8 mouse cellular contexts compared by ENCODE assay signal in the genomic region with DNA sequence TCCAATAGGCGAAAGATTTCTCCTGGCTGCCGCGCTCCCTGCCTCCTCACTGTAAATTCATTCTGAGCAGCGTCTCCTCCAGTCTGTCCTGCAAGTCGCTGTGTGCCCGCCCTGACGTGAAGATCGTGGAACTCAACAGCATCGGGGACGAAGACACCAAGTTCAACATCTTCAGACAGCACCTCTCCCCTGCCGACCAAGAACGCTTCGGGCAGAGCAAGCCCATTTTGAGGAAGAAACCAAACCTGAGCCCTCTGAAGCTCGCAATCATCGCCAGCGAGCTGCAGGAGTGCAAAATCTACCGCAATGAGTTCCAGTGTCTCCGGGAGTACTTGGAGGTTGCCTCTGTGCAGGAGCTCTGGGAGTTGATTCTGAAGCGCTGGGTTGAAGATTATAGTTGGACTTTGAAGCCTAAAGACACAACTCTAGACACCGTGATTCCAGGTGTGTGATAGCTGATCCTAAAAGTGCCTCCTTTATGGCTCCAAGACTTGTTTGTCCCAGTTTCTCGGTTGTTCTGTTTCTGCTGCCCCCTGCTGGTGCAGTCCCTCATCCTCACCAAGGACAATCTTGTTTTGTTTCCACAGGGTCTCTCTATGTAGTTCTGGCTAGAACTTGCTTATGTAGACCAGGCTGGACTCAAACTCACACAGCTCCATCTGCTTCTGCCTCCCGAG. TPM values are rescaled to one million over a fixed set of nuclear protein-coding genes. Genes with fewer than 3 reads are reported as not detected.
DNase-seq lines count a peak whose midpoint lies in the region; ATAC-seq and TF ChIP-seq lines count a peak whose summit lies in the region.

No protein-coding gene starts in this region.

- peaks cover 25% of the 10 kb centered on the region for H3K27me3 ChIP-seq in E14TG2a.4 (ENCODE audit: insufficient read depth, low read length)
- no peaks in the 10 kb centered on the region for H3K27me3 ChIP-seq in forebrain, embryonic 11.5 days (ENCODE audit: control insufficient read depth, insufficient read depth, low read length)
- no peaks in the 10 kb centered on the region for H3K27me3 ChIP-seq in heart, embryonic 16.5 days (ENCODE audit: control insufficient read depth, insufficient read depth, low read length)
- H3K27me3 ChIP-seq in liver, embryonic 14.5 days (ENCODE audit: control insufficient read depth, insufficient read depth, low read length): no peaks in the 10 kb centered on the region
- H3K27me3 ChIP-seq in neural tube, embryonic 11.5 days (ENCODE audit: control insufficient read depth, insufficient read depth, low read length): no peaks in the 10 kb centered on the region
- H3K27me3 ChIP-seq in stomach, embryonic 16.5 days (ENCODE audit: control insufficient read depth, insufficient read depth, low read length): no peaks in the 10 kb centered on the region

- peak; percentile 51 for ATAC-seq in forebrain, embryonic 11.5 days (replicated peaks; ENCODE audit: low FRiP score)
- ATAC-seq in heart, embryonic 16.5 days (replicated peaks; ENCODE audit: extremely low read depth, insufficient read depth, low FRiP score): no peak
- ATAC-seq in liver, embryonic 14.5 days (ENCODE audit: insufficient read depth): 0 out of 2 replicates have a peak, but pooled peaks have one; percentile 10
- ATAC-seq in neural tube, embryonic 11.5 days (ENCODE audit: insufficient read depth, low FRiP score, low TSS enrichment): peak; percentile 36; the same call in 1 of the 2 replicates
- ATAC-seq in stomach, embryonic 16.5 days (ENCODE audit: insufficient read depth, low FRiP score): peak; percentile 41; the same call in 1 of the 2 replicates

- H3K4me2 ChIP-seq in forebrain, embryonic 11.5 days (ENCODE audit: low read depth, low read length, severe bottlenecking): peak overlapping the region; percentile 67
- H3K4me2 ChIP-seq in heart, embryonic 16.5 days (ENCODE audit: low read depth, low read length): peak overlapping the region; percentile 74
- peak overlapping the region; percentile 61 for H3K4me2 ChIP-seq in liver, embryonic 14.5 days (ENCODE audit: low read depth)
- peak overlapping the region; percentile 56 for H3K4me2 ChIP-seq in neural tube, embryonic 11.5 days (ENCODE audit: low read depth)
- peak overlapping the region; percentile 79 for H3K4me2 ChIP-seq in stomach, embryonic 16.5 days (ENCODE audit: low read depth, low read length)

- WGBS in forebrain, embryonic 11.5 days: 14% methylated on average over 22 of the region's 22 CpGs
- WGBS in heart, embryonic 16.5 days: 8% methylated on average over 22 of the region's 22 CpGs
- WGBS in liver, embryonic 14.5 days (ENCODE audit: insufficient replicate concordance): 10% methylated on average over 22 of the region's 22 CpGs
- WGBS in neural tube, embryonic 11.5 days: 13% methylated on average over 22 of the region's 22 CpGs
- WGBS in stomach, embryonic 16.5 days: 8% methylated on average over 22 of the region's 22 CpGs

- TF ChIP-seq EP300 in liver, embryonic 14.5 days (IDR thresholded peaks at IDR 0.05; ENCODE audit: low read depth): no peak

- peak overlapping the region; percentile 71 for H3K9ac ChIP-seq in forebrain, embryonic 11.5 days (ENCODE audit: low read length)
- peak overlapping the region; percentile 76 for H3K9ac ChIP-seq in heart, embryonic 16.5 days (ENCODE audit: low read length)
- H3K9ac ChIP-seq in liver, embryonic 14.5 days (replicated peaks): 0 out of 2 replicates have a peak overlapping the region, but pooled peaks have one; percentile 1
- peak overlapping the region; percentile 44; the same call in 1 of the 2 replicates for H3K9ac ChIP-seq in neural tube, embryonic 11.5 days (ENCODE audit: low read length)
- H3K9ac ChIP-seq in stomach, embryonic 16.5 days (ENCODE audit: low read length): peak overlapping the region; percentile 78

- peak; percentile 82 for TF ChIP-seq CTCF in E14TG2a.4 (conservative IDR thresholded peaks at IDR 0.05; ENCODE audit: low read length)
- TF ChIP-seq CTCF in liver, embryonic 14.5 days (IDR thresholded peaks at IDR 0.05; ENCODE audit: low read depth): peak; percentile 84

- H3K27ac ChIP-seq in forebrain, embryonic 11.5 days (ENCODE audit: low read depth, low read length): no peak overlapping the region
- H3K27ac ChIP-seq in heart, embryonic 16.5 days (ENCODE audit: low read length): no peak overlapping the region
- H3K27ac ChIP-seq in liver, embryonic 14.5 days: no peak overlapping the region
- H3K27ac ChIP-seq in neural tube, embryonic 11.5 days (ENCODE audit: low read depth, low read length): no peak overlapping the region
- peak overlapping the region; percentile 66; the same call in 1 of the 2 replicates for H3K27ac ChIP-seq in stomach, embryonic 16.5 days (ENCODE audit: low read length)

- no peaks in the 10 kb centered on the region for H3K9me3 ChIP-seq in E14TG2a.4 (ENCODE audit: low read length)
- no peaks in the 10 kb centered on the region for H3K9me3 ChIP-seq in forebrain, embryonic 11.5 days (ENCODE audit: control insufficient read depth, low read length)
- H3K9me3 ChIP-seq in heart, embryonic 16.5 days (replicated peaks; ENCODE audit: control insufficient read depth, low read length): no peaks in the 10 kb centered on the region
- H3K9me3 ChIP-seq in liver, embryonic 14.5 days (ENCODE audit: control insufficient read depth, low read length): no peaks in the 10 kb centered on the region
- H3K9me3 ChIP-seq in neural tube, embryonic 11.5 days (ENCODE audit: control insufficient read depth, low read length): no peaks in the 10 kb centered on the region
- no peaks in the 10 kb centered on the region for H3K9me3 ChIP-seq in stomach, embryonic 16.5 days (replicated peaks; ENCODE audit: control insufficient read depth, low read length)

- H3K4me1 ChIP-seq in E14TG2a.4 (replicated peaks; ENCODE audit: low read depth, low read length): peaks cover 39% of the 10 kb centered on the region
- 0 out of 2 replicates have a peak, but pooled peaks cover 2% of the 10 kb centered on the region for H3K4me1 ChIP-seq in forebrain, embryonic 11.5 days (replicated peaks; ENCODE audit: control insufficient read depth, insufficient read depth, low read length)
- peaks cover 11% of the 10 kb centered on the region; the same call in 1 of the 2 replicates for H3K4me1 ChIP-seq in heart, embryonic 16.5 days (ENCODE audit: control insufficient read depth, insufficient read depth, low read length)
- H3K4me1 ChIP-seq in liver, embryonic 14.5 days (replicated peaks; ENCODE audit: control insufficient read depth in 2 of 2, insufficient read depth in 2 of 2, low read length in 1 of 2): peaks cover 0 to 11% of the 10 kb centered on the region in 2 experiments; a peak in 2 of 4 replicates
- no peaks in the 10 kb centered on the region for H3K4me1 ChIP-seq in neural tube, embryonic 11.5 days (ENCODE audit: control insufficient read depth, insufficient read depth, low read length)
- peaks cover 8% of the 10 kb centered on the region for H3K4me1 ChIP-seq in stomach, embryonic 16.5 days (ENCODE audit: control insufficient read depth, insufficient read depth, low read length)

- H3K4me3 ChIP-seq in E14TG2a.4 (replicated peaks; ENCODE audit: low read length): peak overlapping the region; percentile 68
- peak overlapping the region; percentile 37 for H3K4me3 ChIP-seq in forebrain, embryonic 11.5 days (ENCODE audit: low read depth, low read length)
- peak overlapping the region; percentile 65 for H3K4me3 ChIP-seq in heart, embryonic 16.5 days (ENCODE audit: low read length)
- H3K4me3 ChIP-seq in liver, embryonic 14.5 days (ENCODE audit: insufficient read depth in 1 of 2, low read depth in 2 of 2, low read length in 2 of 2): peak overlapping the region; percentile 34 to 54
- H3K4me3 ChIP-seq in neural tube, embryonic 11.5 days (ENCODE audit: low read depth, low read length): peak overlapping the region; percentile 35
- peak overlapping the region; percentile 57 for H3K4me3 ChIP-seq in stomach, embryonic 16.5 days (replicated peaks; ENCODE audit: low read length)

- no peaks in the 10 kb centered on the region for H3K36me3 ChIP-seq in E14TG2a.4 (ENCODE audit: insufficient read depth, low read length)
- H3K36me3 ChIP-seq in forebrain, embryonic 11.5 days (ENCODE audit: control insufficient read depth, insufficient read depth, low read length): no peaks in the 10 kb centered on the region
- H3K36me3 ChIP-seq in heart, embryonic 16.5 days (ENCODE audit: control insufficient read depth, insufficient read depth): no peaks in the 10 kb centered on the region
- no peaks in the 10 kb centered on the region for H3K36me3 ChIP-seq in liver, embryonic 14.5 days (replicated peaks; ENCODE audit: control insufficient read depth, insufficient read depth, low read depth)
- no peaks in the 10 kb centered on the region for H3K36me3 ChIP-seq in neural tube, embryonic 11.5 days (ENCODE audit: control insufficient read depth, insufficient read depth, low read length)
- H3K36me3 ChIP-seq in stomach, embryonic 16.5 days (ENCODE audit: control insufficient read depth, insufficient read depth, low read length): no peaks in the 10 kb centered on the region

- DNase-seq in c-Kit-positive CD71-positive TER-119-negative erythroid progenitor cells, embryonic 14.5 days (ENCODE audit: low read depth): peak; percentile 67
- DNase-seq in forebrain, embryonic 11.5 days (ENCODE audit: low spot score): peak; percentile 92
- DNase-seq in kidney, postnatal 25 days: peak; percentile 85 to 95
- peak; percentile 50 to 59 (median 59) for DNase-seq in liver, embryonic 14.5 days (ENCODE audit: low read depth in 3 of 3, low spot score in 3 of 3)
- DNase-seq in neural tube, embryonic 11.5 days (ENCODE audit: low spot score): peak; percentile 87

RNA-seq across cellular contexts. Expression of gene Ttc41, which starts 25.4 kb away (rescaled TPM):
- polyA plus RNA-seq in forebrain, embryonic 11.5 days (2014; fragmentation: Nextera tagmentation; extraction: Ambion mirVana): 2.5 and 3.6 TPM in 2 replicates
- polyA plus RNA-seq in heart, embryonic 16.5 days (2015; fragmentation: Nextera tagmentation; extraction: Ambion mirVana): 1.7 and 1.9 TPM in 2 replicates
- 0.70 and 1.0 TPM in 2 replicates for polyA plus RNA-seq in liver, embryonic 14.5 days (2012; rRNA removed)
- polyA plus RNA-seq in liver, embryonic 14.5 days (2014; fragmentation: Nextera tagmentation; extraction: Ambion mirVana): 0.34 and 0.39 TPM in 2 replicates
- polyA plus RNA-seq in neural tube, embryonic 11.5 days (2014; fragmentation: Nextera tagmentation; extraction: Ambion mirVana): 2.3 and 3.1 TPM in 2 replicates
- 0.79 and 1.1 TPM in 2 replicates for polyA plus RNA-seq in stomach, embryonic 16.5 days (2015; fragmentation: Nextera tagmentation; extraction: Ambion mirVana)

RNA-seq across cellular contexts. Expression of gene Hsp90b1, which starts 25.7 kb away (rescaled TPM):
- 429 and 475 TPM in 2 replicates for polyA plus RNA-seq in forebrain, embryonic 11.5 days (2014; fragmentation: Nextera tagmentation; extraction: Ambion mirVana)
- polyA plus RNA-seq in heart, embryonic 16.5 days (2015; fragmentation: Nextera tagmentation; extraction: Ambion mirVana): 415 and 417 TPM in 2 replicates
- polyA plus RNA-seq in liver, embryonic 14.5 days (2012; rRNA removed): 62.3 and 140 TPM in 2 replicates
- polyA plus RNA-seq in liver, embryonic 14.5 days (2014; fragmentation: Nextera tagmentation; extraction: Ambion mirVana): 214 and 222 TPM in 2 replicates
- 487 and 513 TPM in 2 replicates for polyA plus RNA-seq in neural tube, embryonic 11.5 days (2014; fragmentation: Nextera tagmentation; extraction: Ambion mirVana)
- 669 and 693 TPM in 2 replicates for polyA plus RNA-seq in stomach, embryonic 16.5 days (2015; fragmentation: Nextera tagmentation; extraction: Ambion mirVana)

RNA-seq across cellular contexts. Expression of gene Gm49358, which starts 32.8 kb away (rescaled TPM):
- not detected in 2 replicates for polyA plus RNA-seq in forebrain, embryonic 11.5 days (2014; fragmentation: Nextera tagmentation; extraction: Ambion mirVana)
- polyA plus RNA-seq in heart, embryonic 16.5 days (2015; fragmentation: Nextera tagmentation; extraction: Ambion mirVana): not detected in 2 replicates
- not detected in 2 replicates for polyA plus RNA-seq in liver, embryonic 14.5 days (2012; rRNA removed)
- not detected in 2 replicates for polyA plus RNA-seq in liver, embryonic 14.5 days (2014; fragmentation: Nextera tagmentation; extraction: Ambion mirVana)
- polyA plus RNA-seq in neural tube, embryonic 11.5 days (2014; fragmentation: Nextera tagmentation; extraction: Ambion mirVana): not detected in 2 replicates
- not detected in 2 replicates for polyA plus RNA-seq in stomach, embryonic 16.5 days (2015; fragmentation: Nextera tagmentation; extraction: Ambion mirVana)

RNA-seq across cellular contexts. Expression of gene Nt5dc3, which starts 47.8 kb away (rescaled TPM):
- 1.5 and 1.8 TPM in 2 replicates for polyA plus RNA-seq in forebrain, embryonic 11.5 days (2014; fragmentation: Nextera tagmentation; extraction: Ambion mirVana)
- 4.8 and 5.0 TPM in 2 replicates for polyA plus RNA-seq in heart, embryonic 16.5 days (2015; fragmentation: Nextera tagmentation; extraction: Ambion mirVana)
- polyA plus RNA-seq in liver, embryonic 14.5 days (2012; rRNA removed): 0.89 and 0.95 TPM in 2 replicates
- 0.33 and 0.46 TPM in 2 replicates for polyA plus RNA-seq in liver, embryonic 14.5 days (2014; fragmentation: Nextera tagmentation; extraction: Ambion mirVana)
- 2.2 and 2.6 TPM in 2 replicates for polyA plus RNA-seq in neural tube, embryonic 11.5 days (2014; fragmentation: Nextera tagmentation; extraction: Ambion mirVana)
- 1.5 and 1.8 TPM in 2 replicates for polyA plus RNA-seq in stomach, embryonic 16.5 days (2015; fragmentation: Nextera tagmentation; extraction: Ambion mirVana)

Comparison
In these comparisons a context has a peak if more than half of its experiments do, and no peak if none do; other contexts are left out.
1. H3K9ac ChIP-seq: peak in every context shown above with its lines; median percentile 78 in stomach, embryonic 16.5 days; 76 in heart, embryonic 16.5 days; 71 in forebrain, embryonic 11.5 days; 44 in neural tube, embryonic 11.5 days; 1 in liver, embryonic 14.5 days.